Mouse (Mus musculus) embryonic facial prominence, embryonic 11.5 days (tissue): ENCODE results near the gene Birc5. TPM values are rescaled to one million over a fixed set of nuclear protein-coding genes. Genes with fewer than 3 reads are reported as not detected.
A peak's percentile ranks its signal among the peaks of the same experiment; 100 is the strongest.

ENCODE experiments used
- ATAC-seq: fragments of 200-750 bp; cut with Nextera tagmentation; replicated peaks from 2 replicates; pipeline ENCODE4 v1.8.0; 2017; ENCODE audit warnings: low read depth; ENCODE audit not compliant: insufficient number of reproducible peaks, low FRiP score, low TSS enrichment
- DNase-seq: peaks from one replicate; pipeline ENCODE4 v3.0.0-alpha.2; 2015; ENCODE audit warnings: low spot score
- H3K27ac ChIP-seq: fragments of 300-500 bp; sonication (generic); replicated peaks from 2 replicates; pipeline ENCODE4 v1.5.1; 2014; ENCODE audit warnings: mild to moderate bottlenecking, low read depth, low read length, control low read depth
- H3K27me3 ChIP-seq: fragments of 300-500 bp; sonication (generic); 2 replicates; pipeline ENCODE4 v1.6.1; 2014; ENCODE audit warnings: mild to moderate bottlenecking, low read length, moderate library complexity, mixed read lengths; ENCODE audit not compliant: control insufficient read depth, insufficient read depth
- H3K36me3 ChIP-seq: fragments of 300-500 bp; sonication (generic); replicated peaks from 2 replicates; pipeline ENCODE4 v1.6.1; 2014; ENCODE audit warnings: low read depth, mild to moderate bottlenecking, low read length, moderate library complexity, mixed read lengths; ENCODE audit not compliant: control insufficient read depth, insufficient read depth
- H3K4me1 ChIP-seq: fragments of 300-500 bp; sonication (generic); 2 replicates; pipeline ENCODE4 v1.6.1; 2014; ENCODE audit warnings: low read length, mixed read lengths; ENCODE audit not compliant: control insufficient read depth, insufficient read depth
- H3K4me2 ChIP-seq: fragments of 300-500 bp; sonication (generic); 2 replicates; pipeline ENCODE4 v1.6.1; 2014; ENCODE audit warnings: low read depth, mild to moderate bottlenecking, control low read depth, low read length, moderate library complexity
- H3K4me3 ChIP-seq: fragments of 300-500 bp; sonication (generic); 2 replicates; pipeline ENCODE4 v1.5.1; 2014; ENCODE audit warnings: low read depth, low read length, control low read depth
- H3K9ac ChIP-seq: fragments of 300-500 bp; sonication (generic); replicated peaks from 2 replicates; pipeline ENCODE4 v1.6.1; 2014; ENCODE audit warnings: mild to moderate bottlenecking, control low read depth, low read length
- H3K9me3 ChIP-seq: fragments of 300-500 bp; sonication (generic); replicated peaks from 2 replicates; pipeline ENCODE4 v1.6.1; 2016; ENCODE audit warnings: mild to moderate bottlenecking, low read length, inconsistent platforms, mixed read lengths; ENCODE audit not compliant: control insufficient read depth
- WGBS: fragments of 180-500 bp; shearing (Covaris S2); extraction: QIAGEN DNeasy Blood & Tissue Kit; methylation state at CpG from one replicate; pipeline ENCODE4 v1.1.7; 2014; 5-methylcytosine and 5-hydroxymethylcytosine counted together
- polyA plus RNA-seq: library from polyadenylated mRNA; unstranded; fragments of >200 nt; fragmentation: Nextera tagmentation; extraction: Ambion mirVana; gene quantifications from 2 replicates; pipeline ENCODE4 v1.2.1, GENCODE M21; 2014

Gene Birc5
- polyA plus RNA-seq, 1 experiment from 2014 or later = 441 TPM

DNA sequence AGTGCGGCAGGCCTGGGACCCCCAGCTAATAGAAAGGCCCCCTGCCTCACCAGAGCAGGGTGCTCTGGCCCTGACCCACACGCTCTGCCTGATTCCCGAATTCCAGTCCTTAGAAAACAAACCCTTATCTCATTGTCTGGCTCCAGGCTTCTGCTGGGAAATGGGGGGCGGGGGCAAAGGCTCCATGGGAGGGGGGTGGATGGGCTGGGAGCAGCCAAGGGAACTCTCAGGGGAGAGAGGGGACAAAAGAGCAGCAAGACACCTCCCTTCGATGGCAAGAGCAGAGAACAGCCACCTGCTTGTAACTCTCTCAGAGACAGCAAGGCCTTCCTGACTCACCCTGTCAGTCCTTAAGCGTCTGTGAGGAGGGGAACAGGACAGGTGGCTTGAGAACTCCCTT lies 26.6 kb downstream of the Birc5 start:
- ATAC-seq (no peak), DNase-seq (no peak)
- H3K4me3 ChIP-seq = no peak overlapping the region
- H3K4me2 ChIP-seq = no peak overlapping the region
- 17% methylated on average over 6 of the region's 6 CpGs for WGBS
- no peak overlapping the region for H3K27ac ChIP-seq
- no peak overlapping the region for H3K9ac ChIP-seq
- H3K4me1 ChIP-seq = peaks cover 9% of the 10 kb centered on the region
- H3K9me3 ChIP-seq = no peaks in the 10 kb centered on the region
- no peaks in the 10 kb centered on the region; the same call in 1 of the 2 replicates for H3K27me3 ChIP-seq
- H3K36me3 ChIP-seq = no peaks in the 10 kb centered on the region

DNA sequence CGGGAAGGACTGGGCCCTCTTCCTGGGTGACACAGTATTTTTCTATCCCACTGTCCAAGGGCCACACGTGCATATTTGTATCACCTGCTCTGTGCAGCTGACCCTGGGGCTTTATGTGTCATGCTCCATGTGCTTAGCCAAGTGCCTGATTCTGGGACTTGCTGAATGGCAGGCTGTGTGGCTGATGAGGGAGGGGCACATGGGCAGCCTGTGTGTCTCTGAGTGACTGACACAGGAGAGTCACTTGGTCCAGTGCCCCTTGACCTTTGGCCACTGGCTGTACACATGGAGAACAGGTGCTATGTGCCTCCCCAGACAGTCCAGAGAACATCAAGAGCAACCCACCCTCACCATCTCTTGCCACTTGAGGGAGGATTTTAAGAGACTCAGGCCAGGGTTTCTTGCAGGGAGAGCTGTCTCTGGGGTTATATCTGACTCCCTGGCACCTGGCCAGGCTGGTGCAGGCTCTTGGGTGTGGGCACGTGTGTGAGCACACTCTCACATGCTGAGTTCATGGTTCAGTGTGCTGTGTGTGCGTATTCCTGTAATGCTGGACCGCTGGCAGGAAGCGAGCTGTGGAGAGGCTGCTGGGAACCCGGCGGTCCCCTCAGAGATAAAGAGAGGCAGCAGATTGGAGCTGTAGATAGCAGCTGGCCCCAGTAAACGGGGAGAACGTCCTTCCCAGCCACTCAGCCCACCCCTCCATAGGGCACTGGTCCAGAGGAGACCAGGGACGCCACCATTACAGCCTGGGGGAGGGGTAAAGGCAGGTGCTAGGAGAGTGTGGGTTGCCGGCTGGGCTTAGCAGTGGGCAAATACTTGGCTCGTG lies 29.1 kb downstream of the Birc5 start:
- ATAC-seq = no peak; the same call in 1 of the 2 replicates
- H3K4me2 ChIP-seq = no peak overlapping the region; the same call in 1 of the 2 replicates
- 30% methylated on average over 13 of the region's 13 CpGs for WGBS
- no peak for DNase-seq
- no peaks in the 10 kb centered on the region; the same call in 1 of the 2 replicates for H3K27me3 ChIP-seq
- H3K9me3 ChIP-seq = no peaks in the 10 kb centered on the region
- no peak overlapping the region for H3K27ac ChIP-seq
- H3K4me1 ChIP-seq = peaks cover 8% of the 10 kb centered on the region; the same call in 1 of the 2 replicates
- H3K4me3 ChIP-seq = no peak overlapping the region
- no peaks in the 10 kb centered on the region for H3K36me3 ChIP-seq
- H3K9ac ChIP-seq = no peak overlapping the region

DNA sequence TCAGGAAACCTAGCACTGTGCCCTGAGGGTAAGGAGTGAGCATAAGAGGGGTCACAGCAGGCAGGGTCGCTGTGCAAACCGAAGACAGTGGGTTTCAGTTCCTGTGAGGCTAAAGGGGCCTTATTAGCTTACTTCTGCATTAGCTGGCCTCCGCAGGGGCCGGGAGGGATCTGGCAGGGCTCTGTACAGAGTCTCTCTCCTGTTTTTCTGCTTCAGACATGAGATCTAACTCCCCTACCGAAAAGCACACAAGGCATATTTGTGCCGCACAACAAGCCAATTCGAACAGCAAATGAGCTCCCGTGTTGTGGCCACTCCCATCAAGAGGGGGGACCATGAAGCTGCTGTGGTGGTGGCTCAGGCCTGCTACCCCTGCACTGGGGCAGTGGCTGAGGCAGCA lies 29.8 kb downstream of the Birc5 start:
- H3K4me1 ChIP-seq = peaks cover 8% of the 10 kb centered on the region; the same call in 1 of the 2 replicates
- H3K9ac ChIP-seq = no peak overlapping the region

DNA sequence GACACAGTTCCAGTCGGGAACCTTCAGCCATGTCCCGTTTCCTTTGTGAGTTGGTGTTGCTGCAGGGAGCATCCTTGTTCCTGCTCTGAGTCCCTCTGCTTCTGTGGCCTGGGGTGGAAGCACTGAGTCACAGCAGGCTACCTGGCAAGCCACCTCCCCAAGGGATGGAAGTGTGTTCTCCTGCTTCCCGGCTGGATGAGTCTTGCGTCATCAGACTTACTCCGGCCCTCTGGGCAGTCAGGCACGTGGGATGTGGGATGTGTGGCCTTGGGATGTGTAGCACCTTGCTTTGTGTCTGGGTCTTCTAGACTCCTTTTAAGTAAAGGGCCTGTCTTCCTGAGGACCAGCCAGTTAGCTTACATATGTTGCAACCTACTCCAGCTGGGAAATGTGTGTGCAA lies 30.6 kb downstream of the Birc5 start:
- DNase-seq (no peak), ATAC-seq (no peak)
- no peaks in the 10 kb centered on the region; the same call in 1 of the 2 replicates for H3K27me3 ChIP-seq
- no peaks in the 10 kb centered on the region for H3K36me3 ChIP-seq
- H3K4me2 ChIP-seq = no peak overlapping the region
- H3K4me3 ChIP-seq = no peak overlapping the region
- no peak overlapping the region for H3K27ac ChIP-seq
- no peaks in the 10 kb centered on the region for H3K9me3 ChIP-seq
- peaks cover 8% of the 10 kb centered on the region; the same call in 1 of the 2 replicates for H3K4me1 ChIP-seq
- H3K9ac ChIP-seq = no peak overlapping the region; the same call in 1 of the 2 replicates
- 66% methylated on average over 6 of the region's 6 CpGs for WGBS

More for the DNA sequence above, 29.8 kb downstream of the Birc5 start:
- 14% methylated on average over 8 of the region's 8 CpGs for WGBS
- Histone ChIP-seq H3K27me3 (no peaks in the 10 kb centered on the region; the same call in 1 of the 2 replicates), H3K27ac (no peak overlapping the region), H3K4me2 (peak overlapping the region; percentile 4; the same call in 1 of the 2 replicates), H3K36me3 (no peaks in the 10 kb centered on the region), H3K9me3 (no peaks in the 10 kb centered on the region), H3K4me3 (no peak overlapping the region)
- no peak for ATAC-seq
- DNase-seq = peak; percentile 18

DNA sequence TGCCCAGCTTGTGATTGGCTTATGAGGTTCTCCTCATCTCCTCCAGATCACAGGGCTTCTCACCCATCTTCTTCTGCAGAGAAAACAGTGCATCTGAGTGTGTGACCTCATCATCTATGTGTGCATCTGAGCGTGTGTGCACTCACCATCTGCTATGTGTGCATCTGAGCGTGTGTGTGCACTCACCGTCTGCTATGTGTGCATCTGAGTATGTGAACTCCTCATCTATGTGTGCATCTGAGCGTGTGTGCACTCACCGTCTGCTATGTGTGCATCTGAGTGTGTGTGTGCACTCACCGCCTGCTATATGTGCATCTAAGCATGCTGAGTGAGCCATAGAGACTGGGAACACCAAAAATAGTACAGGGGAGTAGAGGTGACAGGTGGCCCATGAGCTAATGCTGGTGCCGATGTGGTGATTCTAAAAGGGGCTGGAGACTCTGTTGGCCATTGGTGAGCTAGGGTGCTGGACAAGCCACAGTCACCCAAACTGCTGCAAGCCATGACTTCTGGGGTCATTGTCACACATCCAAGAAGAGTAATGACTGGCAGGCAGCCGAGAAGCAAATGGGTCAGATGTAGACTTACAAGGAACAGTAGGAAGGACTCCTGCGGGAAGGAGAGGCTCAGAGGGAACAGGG lies 31.4 kb downstream of the Birc5 start:
- H3K4me2 ChIP-seq = no peak overlapping the region
- H3K27me3 ChIP-seq = no peaks in the 10 kb centered on the region; the same call in 1 of the 2 replicates
- H3K4me1 ChIP-seq = peaks cover 8% of the 10 kb centered on the region; the same call in 1 of the 2 replicates
- H3K27ac ChIP-seq = no peak overlapping the region
- ATAC-seq = no peak
- no peaks in the 10 kb centered on the region for H3K9me3 ChIP-seq
- no peak overlapping the region for H3K9ac ChIP-seq
- H3K36me3 ChIP-seq = no peaks in the 10 kb centered on the region
- DNase-seq = no peak
- WGBS = 87% methylated on average over 9 of the region's 9 CpGs
- no peak overlapping the region for H3K4me3 ChIP-seq

DNA sequence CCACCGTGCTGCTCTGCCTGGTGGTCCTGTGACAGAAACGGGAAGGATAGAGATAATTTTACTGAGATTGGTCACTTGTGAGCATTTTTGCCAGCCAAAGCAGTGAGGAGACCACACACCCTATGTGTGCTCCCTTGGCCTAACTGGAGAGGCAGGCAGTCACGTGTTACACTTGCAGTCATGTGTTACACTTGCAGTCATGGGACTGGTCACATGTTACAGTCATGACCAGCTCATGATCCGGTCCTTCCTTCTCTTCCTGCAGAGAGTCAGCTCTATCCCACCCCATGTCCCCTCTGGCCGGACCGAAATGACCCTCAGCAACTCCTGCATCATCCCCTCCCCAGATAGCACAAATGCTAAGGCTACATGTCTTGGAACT lies 31.9 kb downstream of the Birc5 start:
- ATAC-seq (no peak), DNase-seq (no peak)
- Histone ChIP-seq H3K9me3 (no peaks in the 10 kb centered on the region), H3K4me2 (no peak overlapping the region), H3K9ac (no peak overlapping the region), H3K4me1 (peaks cover 8% of the 10 kb centered on the region; the same call in 1 of the 2 replicates), H3K27me3 (no peaks in the 10 kb centered on the region; the same call in 1 of the 2 replicates), H3K36me3 (no peaks in the 10 kb centered on the region), H3K4me3 (no peak overlapping the region), H3K27ac (no peak overlapping the region)
- WGBS = 82% methylated on average over 6 of the region's 6 CpGs

DNA sequence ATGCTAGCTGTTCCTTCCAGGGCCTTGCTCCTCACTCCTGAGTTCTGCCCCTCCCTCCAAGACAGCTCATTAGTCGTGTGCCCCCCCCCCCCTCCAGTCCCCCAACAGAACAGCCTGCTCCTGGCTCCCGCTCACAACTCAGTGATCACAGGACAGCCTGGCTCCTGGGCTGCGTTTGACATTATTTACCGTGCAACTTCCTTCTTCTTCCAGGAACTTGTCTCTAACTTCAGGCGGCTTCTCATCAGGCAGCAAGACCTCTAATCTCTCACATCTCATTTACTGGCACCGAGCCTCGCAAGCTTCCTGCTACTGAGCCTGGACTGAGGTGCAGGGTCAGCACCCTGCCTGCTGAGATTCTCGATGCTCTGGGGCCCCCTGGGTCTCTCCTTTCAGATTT lies 32.7 kb downstream of the Birc5 start:
- no peaks in the 10 kb centered on the region; the same call in 1 of the 2 replicates for H3K27me3 ChIP-seq
- 7% methylated on average over 8 of the region's 8 CpGs for WGBS
- no peak overlapping the region for H3K27ac ChIP-seq
- H3K9ac ChIP-seq = no peak overlapping the region
- H3K9me3 ChIP-seq = no peaks in the 10 kb centered on the region
- DNase-seq (no peak), ATAC-seq (no peak)
- no peak overlapping the region for H3K4me3 ChIP-seq
- peaks cover 8% of the 10 kb centered on the region; the same call in 1 of the 2 replicates for H3K4me1 ChIP-seq
- H3K4me2 ChIP-seq = no peak overlapping the region
- no peaks in the 10 kb centered on the region for H3K36me3 ChIP-seq

DNA sequence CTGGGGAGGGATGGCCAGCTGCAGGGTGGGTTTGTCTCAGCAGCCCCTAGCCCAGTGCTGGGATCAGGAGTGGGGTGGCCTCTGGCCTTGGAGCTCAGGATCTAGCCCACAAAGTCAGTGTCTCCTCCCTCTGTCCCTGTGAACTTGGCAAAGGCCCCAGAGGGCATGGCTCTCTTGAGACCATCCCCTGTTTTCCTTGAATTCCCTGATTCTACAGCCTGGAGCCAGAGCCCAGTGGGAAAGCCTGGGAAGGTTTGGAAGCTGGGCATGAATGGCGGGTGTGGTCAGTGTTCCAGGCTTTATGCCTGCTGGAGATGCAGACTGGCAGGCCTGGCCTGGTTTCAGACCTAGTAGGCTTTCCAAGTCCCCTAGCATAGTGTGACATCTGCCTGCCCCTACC lies 33.2 kb downstream of the Birc5 start:
- ATAC-seq = no peak
- Histone ChIP-seq H3K36me3 (no peaks in the 10 kb centered on the region), H3K4me1 (peaks cover 8% of the 10 kb centered on the region; the same call in 1 of the 2 replicates), H3K4me3 (no peak overlapping the region), H3K9ac (no peak overlapping the region), H3K27me3 (no peaks in the 10 kb centered on the region; the same call in 1 of the 2 replicates), H3K9me3 (no peaks in the 10 kb centered on the region), H3K27ac (no peak overlapping the region), H3K4me2 (no peak overlapping the region)
- no peak for DNase-seq
- 74% methylated on average over 1 of the region's 1 CpGs for WGBS
